Mouse (Mus musculus) yolk sac, embryonic 10.5 days (tissue): ENCODE measurements around the gene Tmem106a.

Experiments
- DNase-seq: peaks from one replicate; pipeline ENCODE4 v3.0.0-alpha.2; 2017; ENCODE audit warnings: low spot score

Tmem106a gene

DNA sequence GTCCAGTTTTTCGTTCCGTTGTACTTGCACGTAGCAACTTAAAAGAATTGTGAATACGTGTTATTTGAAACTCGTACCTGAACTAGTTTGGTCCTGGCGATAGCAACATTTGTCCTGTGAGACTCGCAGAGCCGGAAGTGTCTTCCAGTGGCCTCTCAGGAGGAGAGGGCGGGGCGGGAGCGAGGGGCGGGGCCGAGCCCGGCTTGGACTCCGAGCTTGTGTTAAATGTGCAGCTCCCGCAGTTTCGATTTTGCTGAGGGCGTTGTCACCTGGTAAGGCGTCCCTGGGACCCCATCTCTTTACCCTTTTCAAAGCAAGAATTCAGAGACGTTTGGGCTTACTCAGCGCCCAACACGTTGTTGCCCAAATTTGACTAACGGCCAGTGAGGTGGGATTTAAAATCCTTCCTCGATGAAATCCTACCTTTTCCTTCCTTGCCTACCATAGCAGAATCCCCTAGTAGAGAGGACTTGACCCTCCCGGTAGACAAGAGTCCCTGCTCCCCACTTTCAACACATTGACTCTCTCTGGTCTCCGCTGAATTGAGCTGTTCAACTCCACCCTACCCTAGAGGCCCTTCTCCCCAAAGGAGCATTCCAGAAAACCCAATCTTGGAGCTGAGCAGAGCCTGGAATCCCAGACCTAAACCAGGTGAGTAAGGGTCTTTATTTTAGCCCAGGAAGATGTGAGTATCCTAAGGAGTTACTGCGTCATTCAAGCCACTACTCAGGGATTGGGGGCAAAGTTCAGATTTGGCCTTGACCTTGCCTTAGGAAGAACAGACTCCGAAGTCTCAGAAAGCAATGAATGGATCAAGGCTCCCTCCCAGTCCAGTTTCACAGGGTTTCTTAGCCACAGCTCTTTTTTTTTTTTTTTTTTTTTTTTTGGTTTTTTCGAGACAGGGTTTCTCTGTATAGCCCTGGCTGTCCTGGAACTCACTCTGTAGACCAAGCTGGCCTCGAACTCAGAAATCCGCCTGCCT, at the start of gene Tmem106a:
Tmem106a (plus strand) TSS at position 189 of the 982 bp plus-strand sequence.
- DNase-seq, result peak; percentile 93

DNA sequence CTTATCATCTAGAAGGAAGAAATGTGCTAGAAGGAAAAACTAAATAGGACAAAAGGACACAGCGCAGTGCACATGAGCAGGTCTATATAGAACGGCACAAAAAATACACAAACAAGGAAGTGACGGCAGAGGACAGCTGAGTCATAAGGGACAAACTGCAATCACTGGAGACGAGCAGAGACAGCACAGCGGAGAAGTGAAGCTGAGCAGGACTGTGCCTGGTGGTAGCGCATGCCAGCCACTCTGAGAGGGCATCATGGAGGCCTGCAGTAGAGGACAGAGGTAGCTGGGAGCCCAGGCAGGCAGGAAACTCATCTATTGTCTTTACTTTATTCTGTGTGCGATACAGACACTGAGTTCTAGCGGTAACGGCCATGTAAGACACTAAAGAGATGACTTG, 38.5 kb upstream of the Tmem106a start:
- DNase-seq, result no peak

DNA sequence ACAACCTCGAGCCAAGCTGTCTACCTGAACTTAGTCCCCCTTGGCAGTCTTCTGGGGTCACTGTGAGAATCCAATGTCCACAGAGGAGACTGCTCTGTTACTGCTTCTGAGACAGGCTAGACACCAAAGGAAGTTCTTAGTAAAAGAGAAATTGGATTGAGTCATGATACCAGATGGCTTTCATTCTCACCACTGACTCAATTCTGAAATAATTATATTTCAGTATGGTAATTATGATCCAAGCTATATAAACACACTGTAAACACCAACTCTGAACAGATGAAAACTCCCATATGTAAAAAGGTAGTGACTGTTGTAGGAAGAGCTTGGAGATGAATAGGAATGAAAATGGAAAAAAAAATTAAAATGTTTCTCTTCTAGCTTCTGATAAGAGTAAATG, 37.9 kb upstream of the Tmem106a start:
- no peak for DNase-seq

DNA sequence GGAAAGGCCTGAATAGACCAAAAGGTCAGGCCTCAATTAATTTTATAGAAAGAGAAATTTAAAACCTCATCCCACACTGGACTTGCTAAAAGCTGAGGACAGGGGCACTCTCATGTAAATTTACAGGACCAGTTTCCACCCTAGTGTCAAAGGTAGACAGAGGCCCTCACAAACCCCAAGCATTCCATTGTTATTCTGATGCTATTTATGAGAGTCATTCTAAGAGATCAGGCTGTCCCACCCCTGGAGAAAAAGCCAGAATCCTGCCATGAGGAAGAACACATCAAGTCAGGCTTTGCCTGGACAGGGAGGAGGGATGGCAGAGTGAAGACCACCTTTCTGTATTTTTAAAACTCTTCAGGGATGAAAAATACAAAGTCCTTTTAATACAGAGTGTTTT, 33.5 kb upstream of the Tmem106a start:
- no peak for DNase-seq

DNA sequence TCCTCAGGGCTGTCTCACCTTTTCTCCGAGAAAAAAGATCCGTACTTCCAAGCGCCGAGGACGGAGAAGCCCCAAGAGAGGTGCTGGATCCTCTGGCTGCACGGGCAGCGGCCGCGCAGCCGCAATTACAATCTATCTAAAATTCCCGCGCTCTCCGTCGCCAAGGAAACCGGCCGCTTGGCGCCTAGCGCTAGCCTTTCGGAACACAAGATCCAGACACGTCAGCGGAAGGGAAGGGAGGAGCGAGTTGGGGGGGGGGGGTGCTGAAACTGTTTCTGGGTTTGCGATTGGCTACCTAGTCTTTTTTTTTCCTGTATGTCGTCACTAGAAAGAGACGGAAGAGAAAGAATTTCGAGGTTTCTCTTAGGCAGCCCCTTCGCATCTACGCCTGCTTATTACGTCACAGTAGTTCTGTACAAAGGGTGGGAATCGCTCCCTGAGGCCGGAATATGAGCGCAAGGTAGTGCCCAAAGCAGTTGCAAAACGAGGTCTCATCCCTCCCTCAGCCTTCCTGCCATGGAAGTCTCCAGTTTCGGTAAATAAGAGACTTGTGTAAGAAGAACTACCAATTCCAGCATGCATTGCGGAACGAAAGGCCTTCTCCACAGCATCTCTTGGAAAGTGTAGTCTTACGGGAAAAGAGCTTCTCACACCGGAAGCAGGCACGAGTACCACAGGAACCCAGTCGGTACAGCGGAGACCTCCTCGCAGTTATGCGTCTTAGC, 30.1 kb upstream of the Tmem106a start, which contains the start of the genes Brca1 and Nbr1:
Brca1 (minus strand) TSS at position 205 of the 725 bp plus-strand sequence.
Nbr1 (plus strand) TSS at position 399 of the 725 bp plus-strand sequence.
- peak; percentile 99 for DNase-seq

DNA sequence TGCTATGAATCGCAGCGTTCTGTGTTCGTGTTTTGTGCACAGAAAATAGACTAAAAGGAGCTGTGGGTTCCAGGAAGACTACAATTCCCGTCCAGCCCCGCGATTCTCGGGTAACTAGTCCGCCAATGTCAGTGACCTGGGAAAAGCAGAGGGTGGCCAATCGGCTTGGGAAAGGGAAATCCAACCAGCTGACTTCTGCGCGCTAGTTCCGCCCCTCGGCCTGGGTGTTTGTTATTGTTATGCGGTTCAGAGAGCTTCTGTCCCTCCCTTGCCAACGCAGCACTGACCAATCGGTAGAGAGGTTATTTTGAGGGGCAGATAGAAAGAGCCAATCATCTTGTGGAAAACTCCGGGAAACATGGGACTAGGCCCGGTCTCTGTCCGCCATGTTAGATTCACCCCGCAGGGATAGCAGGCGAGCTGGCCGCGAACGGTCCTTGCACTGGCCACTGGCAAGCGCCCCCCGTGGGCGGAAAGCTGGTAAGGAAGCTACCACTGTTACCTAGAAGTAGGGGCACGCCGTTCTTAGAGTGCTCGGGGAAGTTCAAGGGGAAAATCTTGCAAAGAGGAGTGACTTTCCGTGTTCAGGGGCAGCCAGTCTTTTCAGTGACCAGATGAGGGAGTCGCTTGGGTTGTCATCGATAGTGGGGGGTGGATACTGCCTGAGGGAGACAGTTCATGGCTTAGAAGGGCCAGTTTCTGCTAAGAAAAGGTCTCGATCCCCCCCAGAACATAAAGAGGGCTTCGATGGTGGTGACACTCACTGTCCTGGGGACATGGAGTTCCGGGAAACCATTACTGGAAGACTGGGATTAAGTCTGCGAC, 29.4 kb upstream of the Tmem106a start:
- DNase-seq, result peak; percentile 99

DNA sequence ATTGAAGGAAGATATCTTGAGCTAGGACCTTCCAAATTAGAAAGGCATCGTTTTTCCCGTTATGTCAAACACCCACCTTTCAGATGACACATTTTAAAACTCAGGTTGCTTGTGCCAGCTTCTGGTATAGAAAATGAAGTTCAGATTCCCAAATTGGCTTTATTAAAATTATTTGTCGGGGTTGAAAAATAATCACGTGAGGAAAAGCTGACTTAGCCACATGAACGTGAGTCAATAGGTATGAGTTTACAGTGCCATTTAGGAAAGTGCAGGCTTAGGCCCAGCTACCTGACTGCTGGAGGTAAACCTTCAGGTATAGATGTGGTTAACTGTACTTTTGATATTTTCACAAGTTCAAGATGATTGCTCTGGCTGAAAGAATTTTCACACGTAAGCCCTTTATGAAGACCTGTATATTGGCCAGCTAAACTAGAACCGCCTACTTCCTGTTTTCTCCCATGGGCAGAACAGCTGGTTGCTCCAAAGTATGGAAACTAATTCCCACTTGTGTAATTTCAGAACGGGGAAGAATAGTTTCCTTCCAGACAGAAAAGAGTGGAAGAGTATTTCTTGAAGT, 28.6 kb upstream of the Tmem106a start:
- DNase-seq, result peak; percentile 32

DNA sequence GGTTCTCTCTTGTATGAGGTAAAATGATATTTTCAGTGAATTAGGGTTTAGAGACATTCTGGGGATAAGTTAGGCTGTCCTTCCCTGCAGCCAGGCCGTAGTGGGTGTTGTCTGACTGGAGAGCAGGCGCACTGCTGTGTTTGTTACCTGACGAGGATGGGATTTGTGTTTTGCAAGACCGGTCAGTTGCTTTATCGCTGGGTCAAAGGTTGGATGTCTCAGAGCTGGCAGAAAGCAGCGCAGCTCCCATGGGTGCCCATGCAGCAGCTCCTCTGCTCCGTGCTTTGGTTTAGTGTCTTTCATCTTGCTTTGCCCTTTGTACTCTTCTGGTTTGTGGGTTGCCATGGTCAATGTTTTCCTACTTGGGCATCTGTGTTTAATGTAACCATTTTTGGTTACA, 25.5 kb upstream of the Tmem106a start:
- DNase-seq, result peak; percentile 82

DNA sequence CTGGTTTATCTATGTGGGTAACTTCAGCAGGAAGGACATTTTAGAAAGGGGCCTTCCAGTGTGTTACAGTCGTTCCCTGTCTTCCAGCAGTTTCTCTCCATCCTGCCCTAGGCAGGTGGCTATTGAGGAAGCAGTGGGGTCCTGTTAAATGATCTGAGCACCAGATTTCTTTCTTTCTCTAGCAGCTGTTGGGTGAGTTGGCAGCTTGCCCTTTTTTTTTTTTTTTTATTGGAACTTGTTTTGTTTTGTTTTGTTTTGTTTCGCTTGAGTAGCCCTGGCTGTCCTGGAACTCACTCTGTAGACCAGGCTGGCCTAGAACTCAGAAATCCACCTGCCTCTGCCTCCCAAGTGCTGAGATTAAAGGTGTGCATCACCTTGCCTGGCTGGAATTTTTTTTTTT, 25.1 kb upstream of the Tmem106a start:
- no peak for DNase-seq

DNA sequence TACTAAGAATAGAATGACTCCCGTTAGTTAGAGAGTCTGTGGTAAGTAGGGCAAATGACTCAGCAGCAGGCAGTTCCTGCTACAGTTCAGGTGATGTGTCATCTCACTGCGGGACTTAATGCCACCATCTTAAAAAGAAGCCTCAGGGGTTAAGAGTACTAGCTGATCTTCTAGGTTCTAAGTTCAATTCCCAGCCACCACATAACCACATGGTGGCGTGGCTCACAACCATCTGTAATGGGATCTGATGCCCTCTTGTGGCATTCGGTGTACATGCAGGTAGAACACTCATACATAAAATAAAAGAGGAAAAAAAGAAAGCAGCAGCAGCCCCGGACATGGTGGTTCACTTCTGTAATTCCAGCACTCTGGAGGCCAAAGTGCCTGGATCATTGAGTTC, 19.7 kb upstream of the Tmem106a start:
- no peak for DNase-seq

DNA sequence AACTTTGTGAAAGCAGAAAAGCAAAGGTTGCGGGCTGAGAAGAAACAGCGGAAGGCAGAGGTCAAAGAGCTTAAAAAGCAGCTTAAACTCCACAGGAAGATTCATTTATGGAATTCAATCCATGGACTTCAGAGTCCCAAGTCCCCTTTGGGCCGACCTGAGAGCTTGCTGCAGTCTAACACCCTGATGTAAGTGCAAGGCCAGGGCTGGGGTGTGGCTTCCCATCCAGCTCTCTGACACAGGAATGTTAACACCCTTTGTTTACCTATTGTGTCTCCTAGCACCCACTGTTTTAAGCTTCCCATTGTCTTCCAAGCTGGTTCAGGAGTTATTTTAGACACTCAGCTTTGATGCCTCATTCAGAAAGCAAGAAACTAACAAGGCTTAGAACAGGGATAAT, 13.6 kb upstream of the Tmem106a start:
- no peak for DNase-seq

DNA sequence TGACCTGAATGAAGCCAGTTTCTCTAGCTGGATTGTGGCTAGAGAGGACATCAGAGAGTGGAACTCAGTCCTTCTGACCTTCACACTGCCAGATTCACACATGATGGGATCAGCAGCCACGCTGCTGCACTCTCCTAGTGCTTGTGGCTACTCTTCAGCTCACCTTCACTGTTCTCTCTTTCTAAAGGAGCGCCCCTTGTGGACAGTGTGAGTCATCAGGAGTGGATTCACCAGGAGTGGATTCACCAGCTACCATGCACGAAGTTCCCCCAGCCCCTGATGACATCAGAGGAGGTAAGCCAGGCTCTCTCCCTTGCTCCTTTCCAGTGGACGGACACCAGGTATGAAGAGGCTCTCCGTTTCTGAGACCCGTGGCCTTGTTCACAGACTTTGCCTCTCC, 5.9 kb upstream of the Tmem106a start:
- DNase-seq, result no peak

DNA sequence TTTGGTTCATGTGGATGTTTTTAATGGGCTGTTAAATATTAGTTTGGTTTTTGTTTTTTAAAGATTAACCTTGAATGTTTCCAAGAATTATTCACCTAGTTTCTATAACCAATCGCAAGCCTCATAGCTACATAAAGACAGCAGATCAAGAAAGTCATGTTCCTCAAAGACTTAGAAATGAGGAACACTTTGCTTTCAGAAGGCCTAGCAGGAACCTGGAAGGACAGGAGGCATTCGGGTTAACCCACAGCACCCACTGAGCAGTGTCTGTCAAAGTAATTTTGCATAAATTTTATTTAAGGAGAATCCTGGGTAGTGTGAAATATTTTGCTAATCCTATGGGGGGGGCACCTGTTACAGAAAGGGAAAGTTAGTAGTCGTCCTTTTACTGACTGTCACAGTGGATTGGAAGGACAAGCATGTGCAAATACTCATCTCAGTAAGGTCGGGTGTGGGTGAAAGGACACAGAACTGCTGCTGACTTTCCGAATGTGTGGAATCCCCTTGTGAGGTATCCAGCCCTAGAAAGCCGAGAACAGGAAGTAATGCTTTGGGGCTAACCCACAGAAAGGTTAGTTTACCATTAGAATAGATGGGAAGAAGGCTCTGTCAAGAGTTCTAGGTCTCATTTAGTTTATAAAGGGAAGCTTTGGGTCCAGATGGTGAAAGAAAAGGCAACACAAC, 819 bp upstream of the Tmem106a start:
- no peak for DNase-seq

DNA sequence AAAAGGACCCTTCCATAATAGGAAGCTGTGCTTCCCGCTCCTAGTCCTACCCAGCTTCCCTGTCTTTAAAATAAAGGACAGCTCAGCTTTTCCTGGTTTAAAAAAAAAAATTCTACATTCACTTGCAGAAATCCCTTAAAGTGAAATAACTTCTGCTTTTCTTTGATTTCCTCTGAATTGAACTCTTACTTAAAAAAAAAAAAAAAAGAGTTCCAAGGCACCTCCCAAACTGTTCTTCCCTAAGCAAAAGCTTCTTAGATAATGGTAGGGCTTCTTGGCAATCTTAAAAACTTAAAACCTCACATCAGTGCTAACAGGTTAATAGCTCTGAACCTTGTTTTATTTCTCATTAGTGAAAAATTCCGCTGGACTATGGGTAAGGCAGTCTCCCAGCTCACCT, 1.2 kb downstream of the Tmem106a start:
- DNase-seq, result no peak

DNA sequence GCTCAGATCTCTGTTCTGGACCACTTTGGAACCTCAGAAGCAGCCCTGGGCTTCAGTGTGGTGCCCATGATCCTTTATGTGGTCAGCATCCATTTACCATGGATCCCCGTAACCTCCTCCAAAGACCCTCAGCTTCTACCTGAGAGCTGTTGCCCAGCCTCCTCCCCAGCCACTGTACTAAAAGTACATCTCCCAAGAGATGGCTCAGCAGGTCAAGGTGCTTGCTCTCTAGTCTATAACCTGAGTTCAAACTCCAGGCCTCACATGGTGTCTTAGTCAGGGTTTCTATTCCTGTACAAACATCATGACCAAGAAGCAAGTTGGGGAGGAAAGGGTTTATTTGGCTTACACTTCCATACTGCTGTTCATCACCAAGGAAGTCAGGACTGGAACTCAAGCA, 3.0 kb downstream of the Tmem106a start:
- peak; percentile 66 for DNase-seq

DNA sequence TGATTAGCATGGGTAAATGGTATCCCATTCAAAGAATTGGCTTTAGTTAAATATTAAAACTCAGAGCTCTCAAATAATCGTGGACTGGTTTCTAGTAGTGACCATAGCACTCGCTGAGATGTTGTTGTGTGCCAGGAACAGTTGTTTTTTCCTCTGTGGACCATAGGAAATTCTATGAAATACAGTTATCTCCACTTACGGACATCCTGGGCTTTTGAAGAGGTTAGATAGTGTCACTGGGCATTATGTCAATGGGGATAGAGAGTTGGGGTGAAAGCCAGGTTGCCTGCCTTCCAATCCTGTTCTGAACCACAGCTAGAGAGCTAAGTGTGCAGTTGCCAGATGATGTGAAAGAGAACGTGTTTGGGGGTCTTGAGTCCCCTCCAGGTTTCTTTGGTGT, 3.8 kb downstream of the Tmem106a start:
- DNase-seq, result no peak

DNA sequence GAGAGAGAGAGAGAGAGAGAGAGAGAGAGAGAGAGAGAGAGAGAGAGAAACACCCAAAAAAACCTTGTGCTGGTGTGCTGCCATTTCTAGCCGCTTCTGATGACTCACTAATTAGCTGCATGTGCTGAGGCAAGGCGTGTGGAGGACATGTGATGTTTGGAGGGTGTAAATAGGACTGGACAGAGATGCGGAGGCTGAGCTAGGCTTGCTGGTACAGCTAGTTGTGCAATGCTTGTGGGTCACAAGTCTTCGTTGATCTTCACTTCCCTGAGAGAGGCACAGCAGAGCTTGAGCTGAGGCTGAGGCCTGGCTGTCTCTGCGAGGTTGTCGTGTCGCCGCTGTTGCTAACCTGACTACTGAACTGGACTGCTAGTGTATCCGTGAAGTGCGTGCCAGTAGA, 5.6 kb downstream of the Tmem106a start:
- peak; percentile 80 for DNase-seq

DNA sequence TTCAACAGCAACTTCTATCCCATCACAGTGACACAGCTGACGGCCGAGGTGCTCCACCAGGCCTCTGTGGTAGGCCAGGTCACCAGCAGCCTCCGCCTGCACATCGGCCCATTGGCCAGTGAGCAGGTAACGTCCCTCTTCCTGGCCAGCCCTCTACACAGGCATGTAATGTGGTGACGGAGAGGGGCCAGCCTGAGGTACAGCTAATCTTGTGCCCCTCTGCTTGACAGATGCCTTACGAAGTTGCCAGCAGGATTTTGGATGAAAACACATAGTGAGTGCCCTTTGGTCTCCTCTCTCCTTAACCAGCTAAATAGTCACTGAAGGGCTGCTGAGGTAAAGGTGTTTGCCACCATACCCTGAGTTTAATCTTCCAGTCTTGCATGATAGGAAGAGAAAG, 6.8 kb downstream of the Tmem106a start:
- DNase-seq, result no peak

DNA sequence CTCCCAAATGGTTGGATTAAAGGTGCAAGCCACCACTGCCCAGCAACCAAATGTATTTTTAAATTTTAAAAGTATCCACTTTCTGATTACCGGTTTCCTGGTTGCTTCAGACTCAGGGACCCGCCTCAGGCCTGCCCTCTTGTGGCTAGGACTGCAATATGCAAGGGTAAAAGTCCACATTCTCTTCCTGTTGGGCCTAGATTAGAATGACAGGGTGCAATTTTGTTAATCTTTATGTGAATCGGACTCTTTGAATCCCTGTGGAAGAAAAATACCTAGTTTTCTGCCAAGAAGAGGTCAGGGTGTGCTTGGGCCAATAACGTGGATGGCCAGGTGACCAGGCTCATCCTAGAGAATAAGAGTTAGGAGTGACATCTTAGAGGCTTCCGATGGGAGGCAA, 7.4 kb downstream of the Tmem106a start:
- DNase-seq, result peak; percentile 86

DNA sequence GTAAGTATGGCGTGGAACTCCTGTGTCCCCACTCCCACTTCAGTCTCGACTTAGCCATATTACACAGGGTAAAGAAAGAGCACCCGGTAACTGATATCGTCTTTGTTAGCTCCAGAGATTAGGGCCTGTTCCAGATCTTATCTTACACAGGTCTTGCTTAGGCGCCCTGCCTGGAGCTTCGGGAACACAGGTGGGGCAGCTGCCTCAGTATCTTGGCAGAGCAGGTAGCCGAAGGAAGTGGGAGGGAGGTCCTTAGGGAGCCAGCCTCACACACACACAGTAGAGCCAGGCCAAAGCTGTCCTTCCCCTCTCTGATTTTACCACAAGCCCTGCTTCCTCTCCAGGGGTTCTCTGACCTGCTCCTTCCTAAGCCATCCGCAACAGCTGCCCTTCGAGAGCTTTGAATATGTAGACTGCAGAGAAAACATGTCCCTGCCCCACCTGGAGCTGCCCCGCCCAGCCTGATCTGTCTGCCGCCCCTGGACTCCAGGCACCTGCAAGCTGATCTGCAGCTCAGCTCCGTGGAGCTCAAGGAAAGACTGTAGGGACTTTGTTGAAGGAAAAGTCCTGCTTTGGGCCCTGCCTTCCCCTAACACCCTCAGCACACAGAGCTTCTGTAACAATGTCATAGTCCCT, 8.1 kb downstream of the Tmem106a start:
- DNase-seq, result no peak

DNA sequence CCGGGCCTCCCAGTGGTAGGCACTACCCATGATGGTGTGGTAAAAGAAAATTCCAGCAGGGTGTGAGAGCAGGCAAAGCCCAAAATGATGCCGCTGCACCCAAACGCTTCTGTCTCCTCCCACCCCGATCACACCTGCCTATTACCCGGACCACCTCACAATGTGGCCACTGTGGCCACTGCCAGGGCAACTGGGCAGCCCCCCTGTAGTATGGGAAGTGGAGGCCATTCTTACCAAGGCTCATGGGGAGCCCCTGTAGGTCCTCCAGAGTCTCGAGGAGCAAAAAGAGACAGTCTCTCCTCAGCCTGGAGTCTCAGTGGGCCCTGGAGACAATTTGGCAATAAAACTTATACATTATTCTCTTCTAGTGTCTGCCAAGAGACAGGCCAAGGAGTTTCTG, 17.1 kb downstream of the Tmem106a start, which contains the start of gene Gm11634:
Gm11634 (minus strand) TSS at position 101 of the 400 bp plus-strand sequence.
- DNase-seq, result no peak
